Mouse (Mus musculus) frontal cortex, adult 2 months (tissue): ENCODE data around the gene Dhx35. TPM values are rescaled to one million over a fixed set of nuclear protein-coding genes. Genes with fewer than 3 reads are reported as not detected.
A peak's percentile ranks its signal among the peaks of the same experiment; 100 is the strongest.

Source experiments
- DNase-seq, 2 experiments: peaks; one replicate each; pipeline ENCODE4 v3.0.0; 2022; ENCODE audit warnings: low spot score in 1 of 2; ENCODE audit errors: extremely low spot score in 1 of 2
- polyA plus RNA-seq: library from polyadenylated mRNA; depleted of rRNA; stranded (reverse); fragments of >200 nt; gene quantifications from 2 replicates; pipeline ENCODE4 v1.2.3, GENCODE M21; 2012

Dhx35 gene
- polyA plus RNA-seq, 1 experiment: 30.1 TPM

DNA sequence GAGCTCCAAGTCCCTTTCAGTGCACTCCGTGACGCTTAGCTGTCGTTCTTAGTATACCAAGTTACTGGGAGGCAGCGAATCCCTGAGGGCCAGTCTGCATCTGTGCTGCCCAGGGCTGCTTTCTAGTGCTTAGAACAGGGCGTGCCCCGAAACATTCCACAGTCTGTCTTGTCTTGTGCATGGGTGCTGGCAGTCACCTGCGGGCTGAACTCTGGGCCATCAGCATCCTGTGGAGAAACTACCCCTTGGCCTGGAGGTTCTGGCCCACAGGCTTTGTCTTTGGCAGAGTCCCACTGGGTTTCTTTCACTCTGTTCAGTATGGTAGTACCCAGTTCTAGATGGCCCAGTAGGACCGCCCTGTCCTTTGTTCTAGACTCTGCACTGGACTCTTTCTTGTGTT, 6.2 kb downstream of the Dhx35 start:
- no peak for DNase-seq

DNA sequence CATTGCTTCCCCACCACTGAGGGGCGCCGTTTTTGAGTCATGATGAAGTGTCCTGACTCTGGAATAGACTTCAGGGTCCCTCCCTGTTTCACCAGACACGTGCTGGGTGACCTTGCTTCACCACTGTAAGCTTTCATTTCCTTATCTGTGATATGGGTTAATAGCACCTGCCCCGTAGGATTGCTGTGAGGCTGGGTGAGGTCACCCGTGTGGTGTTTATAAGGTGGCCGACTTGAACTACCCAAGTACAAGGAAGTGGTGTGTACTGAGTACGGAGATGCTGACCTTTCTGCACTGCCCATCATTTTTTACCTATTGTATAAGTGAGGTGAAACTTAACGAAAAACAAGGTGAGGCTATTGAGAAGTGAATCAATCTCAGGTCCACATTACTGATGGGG, 9.0 kb downstream of the Dhx35 start:
- no peak for DNase-seq

DNA sequence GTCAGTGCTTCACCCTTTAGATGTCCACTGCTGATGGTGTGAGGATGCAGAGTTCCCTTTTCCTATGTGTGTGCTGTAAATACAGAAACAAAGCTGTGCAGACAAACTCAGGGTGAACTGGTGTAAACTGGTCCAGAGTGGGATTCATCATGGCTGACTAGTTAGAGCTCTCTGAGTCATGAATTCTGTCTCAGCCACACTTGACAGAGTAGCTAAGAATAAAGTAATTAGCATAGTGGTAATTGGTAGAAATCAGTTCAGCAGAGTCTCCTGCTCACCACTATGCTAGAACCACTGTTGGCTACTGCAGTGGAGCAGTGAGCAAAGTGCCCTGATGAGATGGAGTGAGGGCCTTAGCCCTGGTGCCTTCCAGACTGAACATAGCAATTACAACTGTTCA, 21.1 kb downstream of the Dhx35 start:
- DNase-seq: no peak

DNA sequence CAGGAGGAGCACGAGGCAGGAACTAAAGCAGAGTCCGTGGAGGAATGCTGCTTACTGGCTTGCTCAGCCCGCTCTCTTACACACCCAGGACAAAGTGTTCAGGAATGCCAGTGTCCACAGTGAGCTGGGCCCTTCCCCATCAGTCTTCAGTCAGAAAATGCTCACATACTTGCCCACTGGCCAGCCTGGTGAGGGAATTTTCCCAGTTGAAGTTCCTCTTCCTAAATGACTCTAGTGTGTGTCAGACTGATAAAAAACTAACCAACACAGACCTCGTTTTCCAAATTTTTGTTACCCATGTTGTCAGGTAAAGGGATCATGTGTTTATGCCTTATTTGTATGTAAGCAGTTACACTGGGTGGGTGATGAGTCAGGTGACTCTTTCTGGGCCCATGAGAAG, 21.6 kb downstream of the Dhx35 start:
- DNase-seq: no peak

DNA sequence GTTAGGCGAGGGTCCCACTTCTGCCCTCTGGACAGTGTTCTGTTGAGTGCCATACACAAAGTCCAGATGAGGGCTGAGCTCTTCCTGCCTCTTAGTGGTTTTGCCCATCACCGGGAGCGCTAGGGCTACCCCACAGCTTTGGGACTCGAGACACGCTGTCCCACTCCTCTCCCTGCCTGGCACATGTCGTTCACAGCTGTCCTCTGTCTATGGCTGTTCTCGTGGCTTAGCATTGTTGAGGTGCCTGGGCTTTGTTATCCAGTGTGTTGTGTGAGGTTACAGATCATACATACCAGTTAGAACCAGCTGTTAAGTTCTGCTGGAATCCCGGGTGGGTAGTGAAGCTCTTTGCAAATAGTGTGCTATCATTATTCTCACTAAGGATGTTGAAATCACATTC, 23.1 kb downstream of the Dhx35 start:
- DNase-seq: no peak

DNA sequence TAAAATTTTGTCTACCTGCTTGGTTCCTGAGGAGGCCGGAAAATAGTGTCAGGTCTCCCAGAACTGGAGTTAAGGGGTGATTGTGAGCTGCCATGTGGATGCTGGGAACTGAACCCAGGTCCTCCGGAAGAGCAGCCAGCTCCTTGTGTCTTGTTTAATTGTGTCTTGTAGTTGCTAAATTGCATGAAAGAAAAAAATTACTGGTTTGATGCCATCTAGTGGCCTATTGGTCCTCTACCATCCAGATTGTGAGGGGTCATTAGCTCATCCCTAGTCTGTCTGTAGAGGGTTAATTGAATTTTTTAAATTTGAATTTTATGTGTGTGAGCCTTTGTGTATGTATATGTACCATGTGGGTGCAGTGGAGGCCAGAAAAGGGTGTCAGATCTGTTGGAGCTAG, 33.5 kb downstream of the Dhx35 start:
- DNase-seq: no peak

DNA sequence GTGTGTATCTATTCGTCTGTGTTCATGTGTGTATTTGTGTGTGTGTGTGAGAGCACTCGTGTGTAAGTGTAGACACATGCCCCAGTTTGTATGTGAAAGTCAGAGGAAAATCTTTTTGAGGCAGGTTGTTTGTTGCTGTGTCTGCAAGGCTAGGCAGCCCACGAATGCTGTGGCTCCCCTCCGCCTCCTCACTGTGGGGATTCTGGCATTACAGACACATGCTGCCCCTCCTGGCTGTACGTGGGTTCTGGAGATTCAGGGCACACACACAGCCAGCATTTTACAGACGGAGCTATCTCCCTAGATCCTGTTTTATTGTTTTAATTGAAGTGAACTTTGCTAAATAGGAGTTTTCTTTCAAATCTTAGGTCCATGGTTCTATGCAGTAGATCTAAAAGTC, 35.1 kb downstream of the Dhx35 start:
- peak in 1 of 2 experiments; percentile 41 for DNase-seq

DNA sequence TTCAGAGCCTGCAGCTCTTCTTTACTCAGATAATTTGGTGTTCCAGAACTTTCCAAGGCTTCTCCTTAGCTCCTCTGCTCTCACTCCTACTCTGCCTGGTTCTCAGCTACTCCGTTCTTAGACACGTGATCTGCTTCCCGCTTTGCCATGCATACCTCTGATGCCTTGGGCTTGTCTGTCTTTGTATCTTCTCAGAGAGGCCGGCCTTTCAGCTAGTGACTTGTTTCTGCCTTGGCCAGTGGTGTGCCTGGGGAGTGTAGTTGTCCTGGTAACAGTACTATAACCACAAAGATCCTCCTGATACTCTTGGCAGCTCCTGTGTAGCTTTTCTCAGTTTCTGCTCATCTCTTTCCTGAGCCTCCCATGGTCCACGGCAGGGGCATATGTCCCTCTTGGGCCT, 38.6 kb downstream of the Dhx35 start:
- DNase-seq: no peak

DNA sequence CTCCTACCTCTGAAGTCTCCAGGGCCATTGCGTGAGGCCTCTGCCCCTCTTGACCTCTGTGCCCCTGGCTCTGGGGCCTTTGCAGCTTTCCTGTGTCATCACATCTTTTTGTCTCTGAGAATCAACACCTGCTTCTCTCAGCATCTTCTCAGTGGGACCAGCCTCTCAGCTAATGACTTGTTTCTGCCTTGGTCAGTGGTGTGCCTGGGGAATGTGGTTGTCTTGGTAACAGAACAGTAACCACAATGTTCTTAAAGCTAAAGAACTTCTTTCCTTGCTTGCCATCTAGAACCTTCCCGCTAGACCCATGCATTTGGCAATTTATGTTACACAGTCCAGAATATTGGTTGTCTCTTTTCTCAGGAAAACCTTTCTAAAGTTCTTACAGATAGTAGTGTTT, 39.0 kb downstream of the Dhx35 start:
- no peak for DNase-seq

DNA sequence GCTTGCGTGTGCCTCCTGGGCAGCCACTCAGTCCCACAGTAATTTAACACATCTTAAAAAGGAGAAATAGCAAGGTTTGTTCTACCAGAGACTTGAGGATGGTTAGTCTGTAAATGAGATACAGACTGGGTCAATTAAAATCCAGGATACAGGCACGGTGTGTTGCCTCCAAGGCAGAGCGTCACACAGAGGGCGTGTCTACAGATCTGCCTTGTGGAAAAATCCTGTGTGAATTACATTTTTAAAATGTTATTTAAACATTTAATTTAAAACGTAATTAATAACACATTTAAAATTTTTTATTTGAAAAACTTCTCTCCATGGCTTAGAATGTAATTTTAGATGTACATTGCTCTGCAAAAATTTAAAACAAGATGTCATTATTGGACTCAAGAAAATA, 48.7 kb downstream of the Dhx35 start:
- DNase-seq: no peak

DNA sequence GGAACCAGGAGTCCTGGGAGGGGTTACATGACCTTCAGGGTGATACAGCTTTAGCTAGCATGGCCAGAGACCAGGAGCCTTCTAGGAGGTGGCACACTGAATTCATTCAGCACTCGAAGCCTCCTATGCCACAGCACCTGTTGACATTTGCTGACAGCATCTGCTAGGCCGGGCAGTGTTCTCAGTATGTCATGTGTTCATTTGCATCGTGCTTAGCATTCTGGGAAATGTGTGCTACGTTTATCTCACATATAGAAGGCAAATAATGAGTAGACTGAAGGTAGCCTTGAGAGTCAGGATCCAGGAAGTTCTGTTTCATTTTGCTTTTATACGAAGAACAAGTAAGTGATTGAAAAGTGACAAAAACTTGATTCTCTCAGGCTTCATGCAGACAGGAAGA, 50.4 kb downstream of the Dhx35 start:
- no peak for DNase-seq

DNA sequence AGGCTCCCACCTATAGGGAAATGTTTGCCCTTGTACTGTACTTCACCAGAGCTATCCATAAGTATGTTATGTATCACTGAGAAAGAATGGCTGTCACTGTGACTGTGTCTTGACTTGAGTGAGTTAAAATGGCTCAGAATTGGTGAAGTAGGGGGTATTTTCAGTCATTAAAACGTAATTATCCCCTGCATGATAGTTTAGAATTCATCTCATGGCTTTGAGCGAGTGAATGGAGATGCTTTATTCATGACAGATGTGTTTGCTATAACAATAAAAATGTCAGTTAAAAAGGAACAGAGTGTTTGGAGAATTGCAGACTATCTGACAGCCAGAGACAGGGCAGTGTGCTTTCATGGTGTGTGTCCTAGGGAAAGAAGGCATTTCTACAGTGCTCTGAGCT, 51.6 kb downstream of the Dhx35 start:
- DNase-seq: no peak

DNA sequence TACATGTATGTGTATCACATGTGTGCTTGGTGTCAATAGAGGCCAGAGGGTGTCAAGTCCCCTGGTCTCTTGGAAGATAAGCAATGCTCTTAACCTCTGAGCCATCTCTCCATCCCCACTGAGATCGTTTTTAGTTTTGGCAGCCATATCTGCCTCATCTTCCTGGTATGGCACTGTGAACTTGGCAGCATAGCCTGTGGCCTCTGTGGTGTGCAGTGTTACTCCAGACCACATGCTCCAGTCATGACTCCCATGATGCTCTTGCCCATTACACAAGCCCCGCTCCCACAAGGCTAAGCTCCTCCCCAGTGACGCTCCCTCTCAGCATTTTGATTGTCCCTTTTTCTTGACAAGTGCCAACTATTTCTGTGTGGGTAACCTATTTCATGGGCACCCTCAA, 53.4 kb downstream of the Dhx35 start:
- no peak for DNase-seq

DNA sequence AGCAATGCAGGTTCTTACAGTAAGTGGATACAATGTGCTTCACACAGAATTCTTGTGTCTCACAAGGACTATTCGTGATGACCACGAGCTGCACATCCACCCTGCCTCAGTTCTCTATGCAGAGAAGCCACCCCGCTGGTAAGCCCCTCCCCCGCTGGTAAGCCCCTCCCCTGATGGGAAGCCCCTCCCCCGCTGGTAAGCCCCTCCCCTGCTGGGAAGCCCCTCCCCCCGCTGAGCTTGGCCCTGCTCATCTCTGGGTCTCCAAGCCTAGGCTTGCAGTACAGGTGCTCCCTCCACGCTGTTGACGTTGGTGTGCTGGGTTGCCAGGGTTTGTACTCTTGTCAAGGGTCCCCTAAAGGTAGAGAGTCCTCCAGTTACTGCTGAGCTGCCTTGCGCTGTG, 54.8 kb downstream of the Dhx35 start:
- no peak for DNase-seq

DNA sequence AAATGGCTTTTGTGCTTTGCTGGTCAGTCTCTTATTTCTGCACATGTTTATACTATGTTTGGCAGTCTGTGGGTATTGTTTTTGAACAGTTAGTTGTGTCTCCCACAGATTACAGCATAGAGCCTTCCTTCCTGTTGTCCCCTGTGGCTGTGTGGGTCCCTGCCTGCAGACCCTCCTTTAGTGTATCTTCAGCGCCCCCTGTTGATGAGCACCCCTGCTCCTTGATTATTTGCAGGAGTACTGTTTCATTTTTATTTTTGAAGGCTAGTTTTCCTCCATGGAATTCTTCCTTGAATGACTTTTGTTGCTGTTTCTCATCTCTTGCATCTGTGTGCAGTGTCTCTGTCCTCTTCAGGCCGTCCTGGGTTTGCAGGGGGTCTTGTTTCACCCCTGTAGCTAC, 58.0 kb downstream of the Dhx35 start:
- DNase-seq: peak in 1 of 2 experiments; percentile 72

DNA sequence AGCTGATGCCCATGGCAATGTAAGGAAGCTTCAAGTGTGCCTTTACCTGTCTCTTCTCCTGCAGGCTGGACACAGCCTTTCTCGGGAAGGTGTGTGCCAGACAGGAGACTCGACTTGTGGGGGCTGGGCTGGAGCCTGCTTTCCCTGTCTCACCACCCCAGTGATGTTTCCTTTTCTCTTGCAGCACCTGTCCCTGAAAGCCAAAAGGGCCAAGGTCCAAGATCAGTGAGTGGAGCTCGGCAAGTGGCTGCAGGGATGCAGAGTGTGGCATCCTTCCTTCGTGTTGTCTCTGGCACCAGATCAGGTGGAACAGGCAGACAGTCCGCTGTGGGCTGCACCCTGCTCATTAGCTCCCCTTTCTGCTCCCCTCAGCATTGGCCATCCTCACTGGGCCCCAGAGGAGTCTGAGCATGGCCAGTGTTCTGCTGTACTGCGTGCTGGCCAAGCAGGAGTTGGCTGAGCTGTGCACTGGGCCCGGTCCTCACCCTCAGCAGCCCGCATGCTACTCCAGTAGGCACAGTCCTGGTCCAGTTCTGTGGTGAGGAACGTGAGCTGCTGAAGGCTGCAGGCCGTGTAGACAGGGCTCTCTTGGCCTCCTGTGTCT, 62.4 kb downstream of the Dhx35 start:
- DNase-seq: no peak

DNA sequence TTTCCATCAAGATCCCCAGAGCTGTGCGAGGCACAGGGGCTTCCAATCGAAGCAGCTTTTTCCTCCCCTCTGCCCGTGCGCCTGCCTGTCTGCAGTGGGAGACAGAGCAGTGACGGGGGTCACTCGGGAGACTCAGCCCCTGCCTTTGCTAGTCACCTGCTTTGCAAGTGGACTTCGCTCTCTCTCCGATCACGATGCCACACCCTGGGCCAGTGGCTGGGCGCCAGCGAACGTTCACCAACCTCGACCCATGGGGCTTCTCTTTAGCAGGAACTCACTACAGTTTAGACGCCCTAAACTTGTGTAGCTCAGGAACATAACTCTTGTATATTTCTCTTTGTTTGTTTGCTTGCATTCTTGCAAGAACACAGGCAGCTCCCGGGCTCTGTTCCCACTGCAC, 63.0 kb downstream of the Dhx35 start:
- DNase-seq: no peak

DNA sequence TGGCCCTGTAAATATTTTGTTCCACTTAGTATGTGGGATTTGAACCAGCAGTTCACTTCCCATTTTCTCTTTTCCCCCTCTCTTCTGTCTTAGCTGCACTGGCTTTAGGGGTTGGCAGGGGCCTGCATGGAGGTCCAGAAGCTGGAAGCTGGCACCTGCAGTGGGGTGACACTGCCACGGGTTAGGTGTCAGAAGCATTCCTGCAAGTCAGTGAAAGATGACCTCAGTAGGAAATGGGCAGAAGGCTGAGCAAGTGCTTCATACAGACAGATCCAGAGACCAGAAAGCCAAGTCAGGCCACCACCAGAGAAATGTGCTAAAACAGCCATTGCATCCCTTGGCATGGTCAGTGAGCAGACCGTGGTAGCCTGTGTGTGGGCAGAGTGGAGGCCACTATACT, 66.5 kb downstream of the Dhx35 start:
- no peak for DNase-seq

DNA sequence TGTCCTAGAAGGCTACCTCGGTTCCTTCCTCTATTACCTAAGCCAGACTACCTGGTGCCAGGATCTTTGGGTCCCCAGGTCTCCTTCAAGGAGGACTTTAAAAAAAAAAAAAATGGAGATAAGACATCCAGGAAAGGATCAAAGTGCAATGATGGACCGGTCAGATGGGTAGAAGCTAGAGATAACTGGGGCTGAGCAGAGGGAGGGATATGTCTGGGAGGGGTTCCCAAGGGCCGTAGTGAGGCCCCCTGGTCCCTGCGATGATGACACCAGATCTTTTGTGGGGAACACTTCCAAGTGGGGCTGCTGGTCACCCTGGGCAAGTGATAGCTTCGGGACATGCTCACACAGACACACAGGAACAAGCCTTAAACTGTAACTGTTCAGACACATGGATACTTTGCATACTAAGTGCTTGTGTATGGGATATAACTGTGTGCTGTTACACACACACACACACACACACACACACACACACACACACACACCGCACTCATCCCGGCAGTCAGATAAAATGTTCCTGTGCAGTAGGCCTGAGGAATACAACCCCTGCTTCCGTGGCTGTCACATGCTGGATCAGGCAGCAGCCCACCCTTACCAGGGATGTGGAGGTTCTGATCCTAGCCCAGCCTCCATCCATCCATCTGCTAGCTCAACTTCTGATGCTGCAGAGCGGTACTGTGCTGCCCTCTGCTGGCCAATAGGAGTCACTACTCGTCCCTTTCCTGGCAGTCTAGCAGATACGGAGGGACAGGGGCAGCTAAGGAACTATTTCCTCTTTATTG, 68.9 kb downstream of the Dhx35 start:
- peak in 1 of 2 experiments; percentile 84 for DNase-seq

DNA sequence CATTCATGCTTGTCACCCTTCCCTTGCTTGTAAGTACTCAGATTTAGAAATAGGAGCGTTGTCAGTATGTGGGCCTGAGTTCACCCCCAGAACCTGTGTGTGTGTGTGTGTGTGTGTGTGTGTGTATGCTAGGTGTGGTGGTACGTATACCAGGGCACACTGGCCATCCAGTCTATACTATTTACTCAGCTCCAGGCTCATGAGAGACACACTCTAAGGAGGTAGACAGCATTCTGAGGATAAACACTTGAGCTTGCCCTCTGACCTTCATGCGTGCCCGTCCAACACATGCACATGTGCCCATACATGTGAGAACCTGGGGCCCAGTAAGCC, 69.5 kb downstream of the Dhx35 start:
- DNase-seq: no peak

DNA sequence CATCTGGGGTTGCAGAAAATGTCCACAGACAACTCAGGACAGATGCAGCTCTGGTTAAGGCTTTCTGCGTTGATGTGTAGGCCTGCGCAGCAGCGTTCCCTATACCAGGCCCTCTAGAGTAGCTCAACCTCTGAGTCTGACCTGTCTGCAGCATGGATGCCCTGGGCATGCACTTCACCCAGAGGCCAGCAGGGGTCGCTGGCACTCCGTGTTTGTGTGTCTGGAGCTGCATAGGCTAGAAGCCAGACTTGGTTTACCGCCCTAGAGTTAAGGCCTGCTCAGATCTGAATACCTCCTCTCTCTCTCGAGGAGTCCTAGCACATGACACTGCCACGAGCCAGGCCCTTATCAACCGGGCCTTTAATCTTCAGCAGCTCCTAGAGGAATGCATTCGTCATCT, 70.8 kb downstream of the Dhx35 start:
- DNase-seq: peak; percentile 53 to 89

DNA sequence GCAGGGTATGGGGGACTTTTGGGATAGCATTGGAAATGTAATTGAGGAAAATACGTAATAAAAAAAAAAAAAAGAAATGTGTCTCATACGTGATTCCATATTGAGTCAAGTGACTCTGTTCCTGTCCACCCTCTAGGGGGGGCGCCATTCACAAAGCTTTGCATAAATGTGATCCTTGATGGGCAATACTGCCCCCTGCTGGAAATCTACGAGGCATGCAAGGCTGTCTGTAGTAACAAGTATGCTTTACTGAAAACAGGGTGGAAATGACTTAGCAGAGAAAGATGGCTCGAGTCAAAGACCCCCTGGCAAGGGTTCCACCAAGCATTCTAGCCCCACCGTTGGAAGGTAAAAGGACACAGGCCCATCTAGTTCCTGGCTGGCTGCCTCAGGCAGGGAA, 92.0 kb downstream of the Dhx35 start:
- peak in 1 of 2 experiments; percentile 48 for DNase-seq

DNA sequence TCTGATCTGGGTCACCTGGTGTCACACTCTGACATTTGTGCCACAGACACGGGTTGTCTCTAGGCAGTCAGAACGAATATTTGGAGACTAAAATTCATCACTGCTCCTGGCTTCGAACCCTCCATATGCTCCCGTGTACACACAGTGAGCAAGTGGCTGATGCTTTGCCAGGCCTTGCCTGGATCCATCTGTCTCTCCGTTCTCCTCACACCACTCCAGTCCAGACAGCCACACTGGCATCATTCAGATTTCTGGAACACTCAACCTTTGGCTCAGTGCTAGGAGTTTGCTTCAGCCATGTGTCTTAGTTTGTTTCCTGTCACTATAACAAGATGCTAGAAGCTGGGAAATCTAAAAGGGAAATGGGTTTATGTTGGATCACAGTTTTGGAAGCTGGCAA, 93.9 kb downstream of the Dhx35 start:
- DNase-seq: no peak
